Mouse (Mus musculus): ENCODE results near the gene Cd63. TPM values are rescaled to one million over a fixed set of nuclear protein-coding genes. Genes with fewer than 3 reads are reported as not detected.

Gene Cd63
- total RNA-seq (2021), result 100 to 1,000 TPM; 311 to 352 TPM
- long read RNA-seq, experiment 1, transcript Cd63-201 (8 exons, 1,063 nt), result major isoform, 274 of 286 reads
- long read RNA-seq, experiment 1, partial matches to known transcripts, result 8 of 286 reads
- long read RNA-seq, experiment 1, other reads (novel, unspliced or antisense), result 4 of 286 reads
- long read RNA-seq, experiment 2, transcript Cd63-201 (8 exons, 1,063 nt), result major isoform, 224 of 243 reads
- long read RNA-seq, experiment 2, partial matches to known transcripts, result 14 of 243 reads
- long read RNA-seq, experiment 2, other reads (novel, unspliced or antisense), result 5 of 243 reads

DNA sequence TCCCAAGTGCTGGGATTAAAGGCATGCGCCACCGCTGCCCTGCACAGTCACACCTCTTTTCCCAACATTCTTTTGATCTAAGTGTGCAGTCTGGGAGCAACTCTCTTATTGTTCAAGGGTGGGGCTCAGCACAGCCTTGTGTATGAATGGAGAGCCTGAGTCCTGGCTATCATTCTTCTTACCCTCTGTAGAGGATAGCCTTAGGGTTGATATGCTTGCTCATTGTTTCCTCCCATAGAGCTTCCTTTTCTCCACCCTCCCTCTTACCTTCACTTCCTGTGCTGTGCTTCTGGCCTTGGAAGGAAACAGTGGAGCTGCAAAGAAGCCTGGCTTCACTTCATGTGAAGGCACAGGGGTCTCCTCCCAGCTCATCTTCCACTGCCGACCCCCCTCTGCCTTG lies at the start of gene Cd63:
Cd63 (plus strand) TSS at position 292 of the 400 bp plus-strand sequence.
- DNase-seq (ENCODE audit: low spot score in 2 of 2), result no peak

DNA sequence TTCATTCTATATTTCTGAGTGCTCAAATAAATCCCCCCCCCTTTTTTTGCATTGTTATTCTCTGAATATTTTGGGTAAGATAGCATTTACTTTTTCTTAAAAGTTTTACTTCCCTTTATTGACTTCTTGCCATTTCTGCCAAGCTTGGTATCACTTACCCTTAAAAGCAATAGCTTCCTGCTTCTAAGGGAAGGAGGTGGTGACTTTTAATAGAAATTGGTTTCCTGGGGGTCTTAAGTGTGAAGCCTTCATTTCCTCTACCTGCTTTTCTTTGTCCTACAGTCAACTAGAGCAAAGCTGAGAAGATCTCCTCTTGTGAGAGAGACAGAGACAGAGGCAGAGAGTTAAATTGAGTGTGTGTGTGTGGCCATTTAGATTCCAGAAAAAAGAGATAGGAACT lies 39.6 kb upstream of the Cd63 start:
- no peak for DNase-seq (ENCODE audit: low spot score in 2 of 2)

DNA sequence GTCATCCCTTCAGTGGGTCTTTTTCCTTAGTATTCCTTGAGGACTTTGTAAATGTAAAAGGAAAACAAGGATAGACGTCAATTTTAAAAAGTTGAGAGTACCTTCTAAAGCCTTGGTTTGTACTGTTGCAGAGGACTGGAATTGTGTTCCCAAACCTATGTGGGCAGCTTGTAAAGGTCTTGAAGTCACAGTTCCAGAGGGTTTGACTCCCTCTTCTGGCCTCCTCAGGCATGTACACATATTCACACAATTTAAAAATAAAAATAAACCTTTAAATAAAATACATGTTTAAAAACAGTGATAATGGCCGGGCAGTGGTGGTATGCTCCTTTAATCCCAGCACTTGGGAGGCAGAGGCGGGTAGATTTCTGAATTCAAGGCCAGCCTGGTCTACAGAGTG lies 34.7 kb upstream of the Cd63 start:
- DNase-seq (ENCODE audit: low spot score in 2 of 2), result no peak

DNA sequence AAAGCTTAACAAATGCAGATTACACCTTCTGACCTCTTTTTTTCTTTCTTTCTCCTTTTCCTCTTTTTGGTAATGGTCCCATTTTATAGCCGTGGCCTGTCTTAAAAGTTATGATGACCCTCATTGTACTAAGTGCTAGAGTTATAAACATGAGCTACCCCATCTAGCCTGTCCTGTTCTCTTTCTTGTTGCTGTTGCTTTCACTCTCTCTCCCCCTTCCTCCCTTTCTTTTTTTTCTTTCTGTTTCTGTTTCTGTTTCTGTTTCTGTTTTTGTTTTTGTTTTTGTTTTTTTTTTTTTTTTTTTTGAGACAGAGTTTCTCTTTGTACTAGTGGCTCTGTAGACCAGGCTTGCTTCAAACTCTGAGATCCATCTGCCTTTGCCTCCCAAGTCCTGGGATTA lies 34.3 kb upstream of the Cd63 start:
- no peak for DNase-seq (ENCODE audit: low spot score in 2 of 2)

DNA sequence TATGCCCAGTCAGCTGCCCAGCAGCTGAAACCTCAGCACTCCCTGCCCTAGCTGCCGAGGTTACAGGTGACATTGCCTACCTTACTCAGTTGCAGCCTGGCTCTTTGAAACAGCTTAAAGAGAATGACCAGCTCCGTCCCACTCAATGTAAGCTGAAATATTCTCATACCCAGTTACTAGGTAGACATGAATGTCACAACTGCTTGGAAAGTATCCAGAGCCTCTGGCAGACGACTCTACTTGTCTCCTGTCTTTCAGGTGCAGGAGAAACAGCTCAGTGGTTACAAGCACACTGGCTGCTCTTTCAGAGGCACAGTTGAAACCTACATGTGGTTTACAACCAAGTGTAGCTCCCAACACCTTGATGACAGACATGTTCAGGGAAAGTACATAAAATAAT lies 30.4 kb upstream of the Cd63 start:
- no peak for DNase-seq (ENCODE audit: low spot score in 2 of 2)

DNA sequence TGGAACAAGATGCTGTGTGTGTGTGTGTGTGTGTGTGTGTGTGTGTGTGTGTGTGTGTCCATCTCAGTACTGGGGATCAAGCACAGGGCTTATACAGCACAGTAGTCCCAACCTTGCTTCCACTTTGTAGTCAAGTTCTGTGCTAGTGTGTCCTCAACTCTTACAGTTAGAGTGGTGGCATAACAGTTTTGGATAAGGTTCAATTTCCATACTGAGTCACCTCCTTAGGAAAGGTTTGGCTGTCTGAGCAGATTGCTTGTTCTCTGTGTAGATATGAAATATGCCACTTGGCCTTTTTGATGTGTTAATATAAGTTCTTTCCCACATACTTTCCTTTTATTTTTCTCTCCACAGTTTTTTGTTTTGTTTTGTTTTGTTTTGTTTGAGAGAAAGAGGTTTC lies 22.5 kb upstream of the Cd63 start:
- DNase-seq (ENCODE audit: low spot score in 2 of 2), result no peak

DNA sequence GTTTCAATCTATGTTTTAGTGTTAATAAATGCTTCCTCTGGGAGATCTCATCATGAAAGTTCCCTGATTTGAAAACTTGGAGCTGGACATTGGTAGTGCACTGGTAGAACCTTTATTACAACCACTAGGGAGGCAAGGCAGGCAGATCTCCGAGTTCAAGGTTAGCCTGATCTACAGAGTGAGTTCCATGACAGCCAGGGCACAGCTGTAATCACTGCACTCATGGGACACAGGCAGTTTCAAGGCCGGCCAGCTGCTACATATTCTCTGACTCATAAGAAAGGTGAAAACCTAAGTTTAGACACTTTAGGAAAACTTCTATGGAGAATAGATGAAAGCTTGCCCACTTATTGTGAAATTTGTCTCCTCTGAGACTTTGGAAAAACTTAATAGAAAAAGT lies 22.0 kb upstream of the Cd63 start:
- DNase-seq (ENCODE audit: low spot score in 2 of 2), result no peak

DNA sequence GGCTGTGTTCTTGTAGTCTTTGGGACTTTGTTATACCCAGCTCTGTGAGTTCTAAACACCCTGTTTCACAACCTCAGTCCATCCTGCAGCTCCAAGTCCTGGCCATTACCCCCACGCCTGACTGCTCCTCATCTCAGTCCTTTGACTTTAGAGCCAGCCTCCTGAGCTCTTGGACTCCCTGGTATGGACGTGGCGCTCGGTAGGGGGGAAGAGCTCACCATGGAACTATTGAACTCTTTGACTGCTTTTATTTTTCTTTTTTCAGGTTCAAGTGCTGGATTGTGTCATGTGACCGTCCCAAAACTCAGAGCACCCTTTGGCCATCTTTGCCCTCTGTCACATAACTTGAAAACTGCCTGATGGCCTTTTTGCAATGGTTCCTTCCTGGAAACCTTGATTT lies 18.7 kb upstream of the Cd63 start:
- no peak for DNase-seq (ENCODE audit: low spot score in 2 of 2)

DNA sequence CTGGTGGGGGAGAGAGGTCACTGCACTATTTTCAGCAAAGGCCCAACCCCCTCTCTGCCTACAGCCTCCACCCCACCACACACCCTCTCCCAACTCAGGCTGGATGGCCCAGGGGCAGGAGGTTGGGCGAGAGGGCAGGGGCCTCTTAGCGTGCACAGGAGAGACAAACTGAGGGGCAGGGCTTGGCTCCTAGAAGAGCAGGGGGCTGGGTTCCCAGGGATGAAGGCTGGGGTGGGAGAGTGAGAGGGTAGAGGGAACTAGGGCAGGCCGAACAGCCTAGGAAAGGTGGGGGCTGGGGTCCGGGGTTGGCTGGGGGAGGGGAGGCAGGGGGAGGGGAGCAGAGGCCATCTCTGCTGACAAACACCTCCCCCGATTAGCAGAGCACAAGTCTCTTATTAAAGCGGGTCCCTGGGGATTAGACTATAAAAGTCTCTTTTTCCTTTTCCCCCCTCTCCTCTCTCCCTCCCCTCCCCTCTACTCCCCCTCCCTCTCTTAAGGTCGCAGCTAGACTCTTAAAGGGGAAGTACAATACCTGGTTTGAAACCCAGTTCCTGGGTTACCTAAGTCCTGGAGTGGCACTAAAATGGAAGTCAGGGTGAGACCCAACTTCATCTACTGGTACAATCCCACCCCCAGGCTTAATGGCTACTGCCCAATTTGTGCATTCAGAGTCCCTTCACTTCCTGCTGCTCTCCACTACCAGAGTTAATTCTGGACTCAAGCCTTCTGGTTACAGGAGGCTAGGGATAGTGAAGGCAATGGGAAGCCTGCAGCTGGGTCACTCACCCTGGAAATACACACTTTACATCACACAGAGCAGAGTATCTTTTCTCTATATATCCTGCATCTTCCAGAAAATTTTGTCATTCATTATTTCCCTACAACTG lies 11.6 kb upstream of the Cd63 start:
- no peak for DNase-seq (ENCODE audit: low spot score in 2 of 2)

DNA sequence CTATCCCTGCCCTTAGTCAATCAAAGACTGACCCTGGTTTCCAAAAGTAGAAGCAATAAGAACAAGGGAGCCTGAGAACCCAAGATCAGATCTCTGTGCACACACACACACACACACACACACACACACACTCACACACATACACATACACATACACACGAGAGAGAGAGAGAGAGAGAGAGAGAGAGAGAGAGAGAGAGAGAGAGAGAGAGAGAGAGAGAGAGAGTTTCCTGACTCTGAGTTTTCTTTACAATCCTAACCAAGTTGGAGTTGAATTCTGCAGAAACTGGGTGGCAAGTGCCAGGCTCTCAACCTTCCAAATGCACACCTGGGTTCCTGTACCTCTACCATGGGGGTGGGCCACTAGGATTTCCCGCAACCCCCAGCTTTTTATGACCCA lies 10.9 kb upstream of the Cd63 start:
- DNase-seq (ENCODE audit: low spot score in 2 of 2), result no peak

DNA sequence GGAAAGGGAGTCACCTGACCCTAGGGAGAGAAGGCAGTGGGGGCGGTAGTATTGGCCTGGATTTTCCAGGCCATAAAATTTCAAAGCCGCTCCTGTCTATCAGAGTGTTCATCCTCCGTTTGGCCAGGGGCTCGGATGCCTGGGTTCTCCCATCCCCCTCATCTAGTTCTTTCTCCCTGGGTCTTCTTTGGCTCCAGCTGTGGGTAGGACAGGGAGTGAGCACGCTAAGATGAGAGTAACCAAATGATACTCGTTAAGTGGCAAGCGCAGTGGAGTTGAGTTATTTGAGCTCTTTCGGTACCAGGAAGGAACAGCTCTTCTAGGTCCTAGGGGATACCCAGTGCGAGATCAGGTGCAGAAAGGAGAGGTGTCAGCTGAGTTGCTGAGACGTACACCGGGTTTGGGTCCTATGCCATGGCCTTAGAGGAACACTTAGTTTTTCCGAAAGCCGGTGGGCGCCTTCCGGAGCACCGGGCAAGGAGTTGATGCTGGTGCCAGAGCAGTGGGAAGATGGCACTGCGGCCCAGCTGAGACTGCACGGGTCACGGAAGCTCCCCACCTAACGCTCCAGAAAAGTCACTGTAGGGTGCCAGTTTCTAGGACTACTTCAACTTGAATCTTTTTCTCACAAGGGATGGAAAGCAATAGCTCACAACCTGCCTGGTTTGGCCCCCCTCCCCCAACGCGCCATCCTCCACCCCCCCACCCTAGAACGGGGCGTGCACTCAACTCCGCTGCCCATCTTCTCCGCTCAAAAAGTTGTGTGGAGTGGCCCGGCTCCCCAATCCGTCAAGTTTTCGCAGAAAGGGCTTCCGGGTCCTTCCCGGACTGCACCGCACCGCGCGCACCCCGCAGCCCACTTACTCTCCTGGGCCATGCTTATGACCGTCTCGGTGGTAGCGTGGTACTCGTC lies 10.2 kb upstream of the Cd63 start:
- DNase-seq (ENCODE audit: low spot score in 2 of 2), result no peak

DNA sequence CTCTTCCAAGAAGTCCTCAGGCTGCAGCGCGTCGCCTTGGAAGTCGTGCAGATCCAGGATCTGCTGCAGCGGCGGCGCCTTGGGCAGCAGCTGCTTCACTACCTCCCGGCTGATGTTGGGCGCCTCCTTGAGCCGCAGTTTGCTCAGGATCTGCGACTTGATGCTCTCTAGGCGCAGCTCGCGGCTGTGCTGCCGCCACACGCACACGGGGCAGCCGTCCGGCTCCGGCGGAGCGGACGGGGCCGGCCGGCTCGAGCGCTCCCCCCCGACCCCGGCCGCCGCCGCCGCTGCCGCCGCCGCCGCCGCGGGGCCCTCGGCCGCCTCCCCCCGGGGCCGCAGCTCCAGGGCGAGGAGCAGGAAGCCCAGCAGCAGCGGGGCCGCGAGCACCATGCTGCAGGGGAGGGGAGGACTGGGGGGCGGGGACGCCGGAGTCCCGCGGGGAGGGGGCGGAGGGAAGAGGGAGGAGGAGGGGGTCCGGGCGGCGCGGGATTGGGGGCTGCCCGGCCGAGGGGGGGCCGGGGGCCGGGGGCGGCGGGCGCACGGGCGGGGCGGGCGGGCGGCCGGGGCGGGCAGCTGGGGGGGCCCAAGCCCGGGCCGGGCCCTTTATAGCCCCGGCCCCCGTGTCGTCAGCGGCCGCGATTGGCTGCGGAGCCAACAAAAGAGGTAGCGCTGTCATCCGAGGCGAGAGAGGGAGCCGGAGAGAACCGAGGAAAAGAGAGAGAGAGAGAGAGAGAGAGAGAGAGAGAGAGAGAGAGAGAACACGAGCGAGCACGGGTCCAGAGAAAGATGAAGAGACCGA lies 9.3 kb upstream of the Cd63 start, which contains the start of gene Gdf11:
Gdf11 (minus strand) TSS at position 423 of the 799 bp plus-strand sequence.
- DNase-seq (ENCODE audit: low spot score in 2 of 2), result peak in 1 of 2 experiments; percentile 67

DNA sequence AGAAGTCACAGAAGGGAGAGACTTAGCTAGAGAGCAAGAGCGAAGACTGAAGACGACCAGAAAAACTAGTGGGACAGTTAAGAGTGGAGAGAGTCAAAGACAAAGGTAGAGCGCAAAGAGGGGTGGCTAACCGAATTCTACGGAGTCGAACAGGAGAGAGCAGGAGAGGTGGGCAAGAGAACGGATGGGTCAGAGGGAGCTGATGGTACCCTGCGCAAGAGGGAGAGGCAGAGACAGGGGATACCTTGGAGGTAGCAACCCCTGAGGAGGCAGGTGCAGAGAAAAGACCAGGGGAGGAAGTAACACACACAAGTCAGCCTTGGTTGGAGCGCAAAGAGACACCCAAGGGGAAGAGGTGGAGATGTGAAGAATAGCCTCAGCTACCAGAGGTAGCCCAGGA lies 8.5 kb upstream of the Cd63 start:
- no peak for DNase-seq (ENCODE audit: low spot score in 2 of 2)

DNA sequence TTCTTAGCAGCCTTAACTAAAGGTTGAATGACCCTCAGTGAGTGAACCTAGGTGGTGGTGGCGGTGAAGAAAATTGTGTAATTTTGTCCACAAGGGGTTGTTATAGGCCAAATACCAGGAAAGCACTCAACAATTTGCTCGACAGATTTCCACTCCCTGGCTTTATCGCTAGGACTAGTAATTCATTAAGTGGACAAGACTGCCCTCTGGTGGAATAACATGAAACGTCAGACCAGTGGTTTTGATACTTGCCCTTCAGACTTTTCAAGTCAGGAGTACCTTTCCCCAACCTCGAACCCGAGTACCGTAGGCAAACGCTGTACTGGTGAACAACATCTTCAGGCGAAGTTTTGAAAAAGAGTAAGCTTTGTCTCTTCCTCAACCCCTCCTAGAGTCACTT lies 5.4 kb upstream of the Cd63 start:
- DNase-seq (ENCODE audit: low spot score in 2 of 2), result peak in 1 of 2 experiments; percentile 69

DNA sequence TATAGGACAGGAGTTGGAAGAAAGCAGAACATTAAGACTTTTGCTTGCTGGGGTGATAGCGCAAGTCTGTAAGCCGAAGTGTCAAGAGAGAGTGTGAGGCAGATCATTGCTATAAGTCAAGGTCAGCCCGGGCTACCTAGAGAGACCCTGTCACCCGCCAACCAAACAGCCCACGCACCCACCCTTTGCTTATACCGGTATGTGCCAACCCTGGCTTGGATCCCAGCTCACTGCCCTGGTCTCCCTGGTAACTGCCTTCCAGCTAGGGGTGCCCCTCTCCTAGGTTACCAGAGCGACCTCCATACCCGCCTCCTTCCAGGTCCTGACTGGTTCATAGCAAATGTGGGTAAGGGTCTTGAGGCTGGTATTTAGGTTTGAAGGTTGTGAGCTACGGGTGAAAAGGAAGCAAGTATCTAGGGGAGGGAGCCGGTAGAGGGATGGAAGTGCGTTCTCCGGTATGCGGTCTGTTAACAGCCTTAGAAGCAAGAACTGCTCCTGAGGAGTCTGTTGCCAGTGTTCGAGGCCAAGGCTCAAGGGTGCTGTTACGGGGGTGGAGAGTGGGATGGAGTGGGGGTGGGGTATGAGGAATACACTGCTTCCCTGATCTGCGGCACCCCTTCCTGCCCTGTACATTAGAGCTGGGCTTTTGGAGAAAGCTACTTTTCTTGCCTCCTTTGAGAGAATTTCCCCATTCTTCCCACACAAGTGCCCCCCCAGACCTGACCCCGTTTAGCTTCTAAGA lies 4.7 kb upstream of the Cd63 start:
- DNase-seq (ENCODE audit: low spot score in 2 of 2), result peak in 1 of 2 experiments; percentile 22

DNA sequence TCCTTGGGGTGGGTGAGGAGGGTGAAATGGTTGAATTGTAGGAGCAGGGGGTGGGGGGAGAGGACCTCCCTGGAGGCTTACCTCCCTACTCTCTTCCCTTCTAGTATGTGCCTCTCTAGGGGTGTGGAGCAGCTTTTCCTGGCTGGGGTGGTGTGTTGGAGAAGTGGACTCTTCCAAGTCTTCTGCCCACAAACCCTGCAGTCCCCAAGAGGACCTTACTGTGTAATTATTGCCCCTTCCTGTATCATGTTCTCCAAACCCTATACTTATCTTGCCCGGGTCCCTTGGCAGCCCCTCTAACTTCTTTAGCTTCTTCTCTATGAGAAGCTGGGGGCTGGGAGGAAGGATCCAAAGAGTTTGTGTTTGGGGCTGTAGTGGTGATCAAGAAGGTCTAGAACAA lies 4.0 kb upstream of the Cd63 start:
- DNase-seq (ENCODE audit: low spot score in 2 of 2), result no peak

DNA sequence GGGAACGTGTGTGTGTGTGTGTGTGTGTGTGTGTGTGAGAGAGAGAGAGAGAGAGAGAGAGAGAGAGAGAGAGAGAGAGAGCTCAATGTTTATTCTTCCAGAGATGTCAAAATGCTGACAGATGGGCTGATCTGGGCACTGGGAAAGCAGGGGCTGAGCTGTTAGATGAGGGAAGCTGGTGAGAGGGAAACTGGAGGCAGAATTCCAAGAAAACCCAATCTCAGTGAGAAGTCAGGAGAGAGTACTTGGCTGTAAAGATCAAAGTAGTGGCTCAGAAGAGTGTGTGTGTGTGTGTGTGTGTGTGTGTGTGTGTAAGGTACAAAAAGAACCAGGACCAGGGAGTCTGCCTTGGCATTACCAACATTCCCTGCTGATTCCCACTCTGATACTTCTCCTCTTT lies 3.3 kb upstream of the Cd63 start:
- DNase-seq (ENCODE audit: low spot score in 2 of 2), result no peak

DNA sequence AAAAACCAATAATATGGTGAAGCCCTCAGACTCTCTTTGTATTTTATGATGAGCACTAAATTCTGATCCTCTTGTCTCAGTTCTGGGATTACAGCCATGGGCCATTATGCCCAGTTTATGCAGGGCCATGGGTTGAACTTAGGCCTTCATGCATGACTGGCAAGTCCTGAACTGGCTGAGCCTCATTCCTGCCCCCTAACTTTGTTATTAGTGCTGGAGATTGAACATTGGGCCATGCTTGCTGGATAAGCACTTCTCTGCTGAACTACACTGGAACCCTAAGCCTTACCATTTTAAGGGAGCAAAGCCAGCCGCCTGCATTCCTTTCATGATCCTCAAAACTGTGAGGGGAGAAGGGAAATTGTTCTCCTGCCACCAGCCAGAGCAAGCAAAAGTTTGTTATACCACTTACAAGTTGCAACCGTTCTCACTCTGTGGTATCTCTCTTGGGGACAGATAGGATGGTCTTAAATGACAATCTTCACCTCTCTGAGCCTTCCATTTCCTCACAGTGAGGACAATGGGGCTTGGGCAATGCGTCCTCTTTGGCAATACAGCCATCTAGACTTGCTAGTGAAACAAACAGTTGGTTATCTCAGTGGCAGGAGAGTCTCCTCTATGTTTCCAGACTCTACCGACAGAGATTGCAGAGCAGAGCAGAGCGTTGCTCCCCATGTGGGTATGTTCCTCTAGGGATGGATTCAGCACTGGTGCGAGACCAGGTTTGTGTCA lies 864 bp upstream of the Cd63 start:
- no peak for DNase-seq (ENCODE audit: low spot score in 2 of 2)

DNA sequence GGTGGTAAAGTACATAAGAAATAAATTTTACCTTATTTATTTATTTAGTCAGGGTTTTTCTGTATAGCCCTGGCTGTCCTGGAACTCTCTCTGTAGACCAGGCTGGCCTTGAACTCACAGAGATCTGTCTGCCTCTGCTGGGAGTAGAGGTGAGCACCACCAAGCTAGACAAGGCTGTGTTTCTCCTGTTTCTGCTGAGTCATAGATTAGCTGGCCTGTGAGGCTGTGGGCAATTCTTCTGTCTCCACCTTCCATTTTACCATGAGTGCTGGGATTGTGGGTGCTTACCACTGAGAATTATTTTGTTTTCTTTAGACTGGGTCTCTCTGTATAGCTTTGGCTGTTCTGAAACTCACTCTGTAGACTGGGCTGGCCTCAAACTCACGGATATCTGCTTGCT lies 620 bp downstream of the Cd63 start:
- no peak for DNase-seq (ENCODE audit: low spot score in 2 of 2)
